Mouse (Mus musculus) neural tube, embryonic 14.5 days (tissue): ENCODE data around the gene Nucks1. TPM values are rescaled to one million over a fixed set of nuclear protein-coding genes. Genes with fewer than 3 reads are reported as not detected.
"Not testable (repeated sequence)": the region's sequence is repeated elsewhere in the genome, so short reads cannot be mapped to it uniquely, and the experiment has no call there.

Experiments used
- ATAC-seq: fragments of 200-750 bp; cut with Nextera tagmentation; 2 replicates; pipeline ENCODE4 v1.8.0; 2017; ENCODE audit warnings: low read depth, mild to moderate bottlenecking, moderate TSS enrichment, moderate library complexity
- H3K27ac ChIP-seq: fragments of 300-500 bp; sonication (generic); 2 replicates; pipeline ENCODE4 v1.5.1; 2014; ENCODE audit warnings: low read depth, mild to moderate bottlenecking, control low read depth, low read length, moderate library complexity, mixed read lengths
- H3K27me3 ChIP-seq: fragments of 300-500 bp; sonication (generic); 2 replicates; pipeline ENCODE4 v1.6.1; 2014; ENCODE audit warnings: low read length; ENCODE audit not compliant: control insufficient read depth, insufficient read depth
- H3K36me3 ChIP-seq: fragments of 300-500 bp; sonication (generic); 2 replicates; pipeline ENCODE4 v1.6.1; 2014; ENCODE audit warnings: low read length, mixed read lengths; ENCODE audit not compliant: control insufficient read depth, insufficient read depth
- H3K4me1 ChIP-seq: fragments of 300-500 bp; sonication (generic); 2 replicates; pipeline ENCODE4 v1.6.1; 2014; ENCODE audit warnings: low read length; ENCODE audit not compliant: control insufficient read depth, insufficient read depth
- H3K4me2 ChIP-seq: fragments of 300-500 bp; sonication (generic); 2 replicates; pipeline ENCODE4 v1.6.1; 2014; ENCODE audit warnings: mild to moderate bottlenecking, low read depth, low read length, control low read depth
- H3K4me3 ChIP-seq: fragments of 300-500 bp; sonication (generic); 2 replicates; pipeline ENCODE4 v1.5.1; 2014; ENCODE audit warnings: low read depth, low read length, control low read depth, mixed read lengths
- H3K9ac ChIP-seq: fragments of 300-500 bp; sonication (generic); replicated peaks from 2 replicates; pipeline ENCODE4 v1.6.1; 2014; ENCODE audit warnings: low read depth, mild to moderate bottlenecking, control low read depth, low read length, mixed read lengths
- H3K9me3 ChIP-seq: fragments of 300-500 bp; sonication (generic); 2 replicates; pipeline ENCODE4 v1.6.1; 2016; ENCODE audit warnings: low read length; ENCODE audit not compliant: control insufficient read depth
- WGBS: fragments of 180-500 bp; shearing (Covaris S2); extraction: QIAGEN DNeasy Blood & Tissue Kit; methylation state at CpG from one replicate; pipeline ENCODE4 v1.1.7; 2014; 5-methylcytosine and 5-hydroxymethylcytosine counted together
- polyA plus RNA-seq: library from polyadenylated mRNA; unstranded; fragments of >200 nt; fragmentation: Nextera tagmentation; extraction: Ambion mirVana; gene quantifications from 2 replicates; pipeline ENCODE4 v1.2.1, GENCODE M21; 2014

The Nucks1 gene
- polyA plus RNA-seq, 1 experiment from 2014 or later: 39.8 TPM

DNA sequence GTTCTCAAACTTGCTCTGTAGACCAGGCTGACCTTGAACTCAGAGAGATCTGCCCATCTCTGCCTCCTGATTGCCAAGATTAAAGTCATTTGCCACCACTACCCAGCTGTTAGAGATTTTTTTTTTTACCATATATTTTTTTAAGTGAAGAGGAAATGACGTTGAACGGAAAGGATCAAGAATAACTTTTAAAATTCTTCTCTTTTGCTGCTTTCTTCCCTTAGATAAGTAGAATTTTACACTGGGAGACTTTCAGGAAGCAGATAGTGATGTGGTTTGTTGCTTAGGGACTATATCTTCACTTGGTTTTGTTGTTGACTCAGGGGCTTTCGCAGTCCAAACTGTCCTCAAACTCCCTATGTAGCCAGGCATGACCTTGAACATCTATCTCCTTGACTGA lies 1.9 kb upstream of the Nucks1 start:
- Histone ChIP-seq H3K9me3 (no peaks in the 10 kb centered on the region), H3K36me3 (no peaks in the 10 kb centered on the region), H3K4me2 (no peak overlapping the region), H3K27me3 (no peaks in the 10 kb centered on the region), H3K4me1 (peaks cover 9% of the 10 kb centered on the region), H3K9ac (no peak overlapping the region), H3K4me3 (no peak overlapping the region), H3K27ac (no peak overlapping the region)
- WGBS: 94% methylated on average over 3 of the region's 3 CpGs
- no peak for ATAC-seq

DNA sequence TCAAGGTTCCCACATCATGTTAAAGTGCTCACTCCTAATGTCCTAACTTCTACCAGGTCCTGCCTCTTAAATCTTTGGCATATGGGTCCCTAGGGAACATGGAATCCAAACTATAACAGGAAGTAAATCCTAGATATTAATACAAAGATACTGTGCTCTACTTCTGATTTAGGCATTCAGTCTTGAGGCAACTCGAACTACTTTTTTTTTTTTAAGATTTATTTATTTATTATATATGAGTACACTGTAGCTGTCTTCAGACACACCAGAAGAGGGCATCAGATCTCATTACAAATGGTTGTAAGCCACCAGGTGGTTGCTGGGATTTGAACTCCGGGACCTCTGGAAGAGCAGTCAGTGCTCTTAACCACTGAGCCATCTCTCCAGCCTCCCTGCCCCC lies 1.1 kb upstream of the Nucks1 start:
- not testable (repeated sequence) for H3K4me3 ChIP-seq, H3K27me3 ChIP-seq, H3K4me1 ChIP-seq, H3K4me2 ChIP-seq, H3K9me3 ChIP-seq, H3K27ac ChIP-seq, ATAC-seq, H3K9ac ChIP-seq, H3K36me3 ChIP-seq
- 98% methylated on average over 2 of the region's 2 CpGs for WGBS

DNA sequence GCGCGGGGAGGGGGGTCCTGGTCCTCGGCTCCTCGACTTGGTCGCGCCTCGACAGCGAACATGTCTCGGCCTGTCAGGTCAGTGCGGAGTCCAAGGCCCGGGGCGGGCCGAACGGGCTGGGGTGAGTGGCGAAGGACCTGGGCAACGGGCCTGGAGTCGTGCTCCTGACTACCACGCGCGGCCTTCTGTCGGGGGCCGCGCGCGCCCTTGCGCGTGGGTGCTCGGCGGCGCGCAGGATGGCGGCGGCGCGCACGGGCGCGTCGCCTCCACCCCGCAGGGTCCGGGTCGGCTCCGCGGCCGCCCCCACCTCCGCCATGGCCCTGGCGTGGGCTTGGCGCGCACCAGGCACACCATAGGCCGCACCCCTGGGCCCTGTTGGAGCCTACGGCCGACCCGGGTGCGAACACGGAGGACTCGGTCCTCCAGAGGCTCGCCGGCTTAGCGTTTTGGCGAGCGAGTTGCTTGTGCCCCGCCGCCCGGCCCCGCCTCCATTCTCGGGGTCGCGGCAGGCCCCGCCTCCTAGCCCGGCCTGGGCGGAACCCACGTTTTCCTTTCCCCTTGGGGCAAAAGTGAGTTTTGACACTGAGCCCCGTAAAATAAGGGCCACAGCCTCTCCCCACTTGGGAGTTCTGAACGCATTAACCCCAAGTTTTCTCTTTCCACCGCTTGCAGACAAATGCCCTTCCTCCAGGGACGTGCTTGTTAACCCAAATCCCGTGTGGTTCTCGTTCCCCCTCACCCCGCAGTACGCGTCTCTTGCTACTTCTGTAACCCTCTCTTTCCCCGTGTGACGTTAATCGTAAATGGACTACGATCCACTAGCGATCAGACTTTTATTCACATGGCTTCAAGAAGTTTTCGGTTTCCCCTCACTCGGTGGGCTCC lies 582 bp downstream of the Nucks1 start:
- H3K4me3 ChIP-seq: peak overlapping the region; percentile 93
- WGBS: under 1% methylated on average over 85 of the region's 88 CpGs
- ATAC-seq: peak; percentile 87

GRCm38 (mm10) chr1:131917634-131918033 lies 7.3 kb downstream of the Nucks1 start:
- H3K4me1 ChIP-seq: no peaks in the 10 kb centered on the region
- 87% methylated on average over 6 of the region's 6 CpGs for WGBS
- H3K27ac ChIP-seq: no peak overlapping the region
- no peak overlapping the region for H3K4me3 ChIP-seq
- ATAC-seq: no peak
- no peaks in the 10 kb centered on the region for H3K27me3 ChIP-seq
- no peak overlapping the region for H3K4me2 ChIP-seq
- H3K9me3 ChIP-seq: no peaks in the 10 kb centered on the region
- peaks cover 17% of the 10 kb centered on the region for H3K36me3 ChIP-seq
- H3K9ac ChIP-seq: no peak overlapping the region

More for the DNA sequence above, 582 bp downstream of the Nucks1 start:
- Histone ChIP-seq H3K4me1 (peaks cover 9% of the 10 kb centered on the region), H3K36me3 (no peaks in the 10 kb centered on the region), H3K27me3 (no peaks in the 10 kb centered on the region), H3K4me2 (peak overlapping the region; percentile 89), H3K9me3 (no peaks in the 10 kb centered on the region), H3K9ac (peak overlapping the region; percentile 97), H3K27ac (peak overlapping the region; percentile 99)

- no peak for ATAC-seq
- Histone ChIP-seq H3K27me3 (no peaks in the 10 kb centered on the region), H3K4me3 (no peak overlapping the region), H3K4me1 (no peaks in the 10 kb centered on the region), H3K36me3 (peaks cover 22% of the 10 kb centered on the region), H3K9me3 (no peaks in the 10 kb centered on the region), H3K4me2 (no peak overlapping the region), H3K9ac (no peak overlapping the region), H3K27ac (no peak overlapping the region)
- WGBS: 100% methylated on average over 2 of the region's 2 CpGs
Observed at GRCm38 (mm10) chr1:131919052-131919451, 8.7 kb downstream of the Nucks1 start.

GRCm38 (mm10) chr1:131922100-131922499 lies 11.8 kb downstream of the Nucks1 start:
- ATAC-seq: no peak
- H3K9me3 ChIP-seq: no peaks in the 10 kb centered on the region
- H3K4me1 ChIP-seq: no peaks in the 10 kb centered on the region
- no peak overlapping the region for H3K27ac ChIP-seq
- no peak overlapping the region for H3K9ac ChIP-seq
- peaks cover 40% of the 10 kb centered on the region for H3K36me3 ChIP-seq
- H3K4me2 ChIP-seq: no peak overlapping the region
- WGBS: 93% methylated on average over 3 of the region's 3 CpGs
- no peak overlapping the region for H3K4me3 ChIP-seq
- no peaks in the 10 kb centered on the region for H3K27me3 ChIP-seq

- H3K4me2 ChIP-seq: no peak overlapping the region
- ATAC-seq: no peak
- no peaks in the 10 kb centered on the region for H3K27me3 ChIP-seq
- no peaks in the 10 kb centered on the region for H3K4me1 ChIP-seq
- H3K36me3 ChIP-seq: peaks cover 29% of the 10 kb centered on the region
- no peak overlapping the region for H3K4me3 ChIP-seq
- no peaks in the 10 kb centered on the region for H3K9me3 ChIP-seq
- 84% methylated on average over 2 of the region's 2 CpGs for WGBS
- no peak overlapping the region for H3K9ac ChIP-seq
- no peak overlapping the region for H3K27ac ChIP-seq
Observed at GRCm38 (mm10) chr1:131933471-131933870, 23.1 kb downstream of the Nucks1 start.

GRCm38 (mm10) chr1:131937659-131938305 lies 27.4 kb downstream of the Nucks1 start:
- WGBS: 45% methylated on average over 6 of the region's 6 CpGs
- Histone ChIP-seq H3K4me2 (no peak overlapping the region), H3K27me3 (no peaks in the 10 kb centered on the region), H3K9ac (no peak overlapping the region), H3K27ac (no peak overlapping the region), H3K4me1 (no peaks in the 10 kb centered on the region), H3K9me3 (no peaks in the 10 kb centered on the region), H3K36me3 (peaks cover 3% of the 10 kb centered on the region; the same call in 1 of the 2 replicates), H3K4me3 (no peak overlapping the region)
- peak; percentile 71 for ATAC-seq

DNA sequence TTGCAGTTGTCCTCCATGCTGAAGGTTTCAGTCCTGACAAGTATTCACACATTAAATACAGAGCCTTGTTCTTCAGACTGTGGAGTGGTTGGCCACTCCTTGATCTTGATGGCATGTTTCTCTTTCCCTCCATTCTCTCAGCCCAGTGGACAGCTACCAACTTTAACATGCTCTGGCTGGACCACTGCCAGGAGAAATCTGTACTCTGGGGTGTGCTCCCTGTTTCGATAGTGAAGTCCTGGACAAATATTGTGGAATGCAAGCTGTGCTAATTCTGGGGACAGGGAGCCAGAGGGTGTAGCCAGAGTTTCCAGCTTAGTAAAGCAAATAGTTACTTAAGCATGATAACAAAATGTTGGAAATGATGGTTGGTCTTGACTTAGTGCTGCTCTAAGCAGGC lies 28.5 kb downstream of the Nucks1 start:
- H3K4me2 ChIP-seq: no peak overlapping the region
- no peak overlapping the region for H3K27ac ChIP-seq
- no peaks in the 10 kb centered on the region for H3K27me3 ChIP-seq
- whole genome bisulfite sequencing: 76% methylated on average over 1 of the region's 1 CpGs
- no peak for ATAC-seq
- H3K4me3 ChIP-seq: no peak overlapping the region
- H3K9ac ChIP-seq: no peak overlapping the region
- peaks cover 2% of the 10 kb centered on the region; the same call in 1 of the 2 replicates for H3K36me3 ChIP-seq
- no peaks in the 10 kb centered on the region for H3K9me3 ChIP-seq
- H3K4me1 ChIP-seq: no peaks in the 10 kb centered on the region
